Mouse (Mus musculus): ENCODE data around the gene Ppp2r5e.

Gene Ppp2r5e

GRCm38 (mm10) chr12:75596154-75597002 is at the start of gene Ppp2r5e:
TSS of gene Ppp2r5e (minus strand) at chr12:75596245.
- DNase-seq: peak; percentile 99

DNA sequence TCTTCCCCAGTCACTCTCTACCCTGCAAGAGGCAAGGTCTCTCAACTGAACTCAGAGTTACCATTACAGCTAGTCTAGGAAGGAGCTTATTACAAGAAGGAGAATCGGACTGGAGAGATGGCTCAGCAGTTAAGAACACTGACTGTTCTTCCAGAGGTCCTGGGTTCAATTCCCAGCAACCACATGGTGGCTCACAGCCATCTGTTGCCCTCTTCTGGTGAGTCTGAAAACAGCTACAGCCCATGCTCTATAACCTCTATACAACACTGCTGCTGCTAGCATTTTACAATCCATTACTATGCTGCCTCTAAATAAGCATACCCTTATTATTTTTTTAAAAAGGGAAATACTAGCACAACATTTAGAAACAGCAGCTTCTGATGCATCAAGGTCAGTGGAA is 49.7 kb upstream of the Ppp2r5e start:
- DNase-seq: no peak

DNA sequence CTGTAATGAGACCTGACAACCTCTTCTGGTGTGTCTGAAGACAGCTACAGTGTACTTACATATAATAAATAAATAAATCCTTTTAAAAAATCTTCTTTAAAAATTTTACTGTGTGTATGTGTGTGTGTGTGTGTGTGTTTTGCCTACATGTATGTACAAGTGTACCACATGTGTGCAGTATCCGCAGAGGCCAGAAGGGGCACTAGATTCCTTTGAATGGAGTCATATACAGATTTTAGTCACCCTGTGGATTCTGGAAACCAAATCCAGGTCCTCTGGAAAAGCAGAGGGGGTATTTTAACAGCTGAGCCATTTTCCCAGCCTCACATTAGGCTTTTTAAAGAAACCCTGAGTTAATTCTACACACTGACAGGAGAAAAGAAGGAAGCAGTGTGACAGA is 45.7 kb upstream of the Ppp2r5e start:
- DNase-seq: no peak

GRCm38 (mm10) chr12:75638345-75638744 is 42.3 kb upstream of the Ppp2r5e start:
- DNase-seq: no peak

- DNase-seq: no peak
Observed at GRCm38 (mm10) chr12:75637103-75637502, 41.1 kb upstream of the Ppp2r5e start.

GRCm38 (mm10) chr12:75635771-75636430 is 39.9 kb upstream of the Ppp2r5e start:
- DNase-seq: no peak

DNA sequence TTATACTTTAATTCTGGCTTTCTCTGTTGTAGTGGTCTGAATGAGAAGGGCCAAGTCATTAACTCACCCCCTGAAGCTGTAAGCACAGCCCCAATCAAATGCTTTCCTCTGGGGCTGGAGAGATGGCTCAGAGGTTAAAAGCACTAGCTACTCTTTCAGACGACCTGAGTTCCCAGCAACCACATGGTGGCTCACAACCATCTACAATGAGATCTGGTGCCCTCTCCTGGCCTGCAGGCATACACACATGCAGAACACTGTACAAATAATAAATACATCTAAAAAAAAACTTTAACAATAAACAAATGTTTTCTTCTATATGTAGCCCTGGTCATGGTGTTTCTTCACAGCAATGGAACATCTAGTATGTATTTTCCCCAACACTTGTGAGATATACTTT is 33.6 kb upstream of the Ppp2r5e start:
- no peak for DNase-seq

GRCm38 (mm10) chr12:75623292-75623691 is 27.2 kb upstream of the Ppp2r5e start:
- no peak for DNase-seq

GRCm38 (mm10) chr12:75622835-75623234 is 26.8 kb upstream of the Ppp2r5e start:
- DNase-seq: no peak

DNA sequence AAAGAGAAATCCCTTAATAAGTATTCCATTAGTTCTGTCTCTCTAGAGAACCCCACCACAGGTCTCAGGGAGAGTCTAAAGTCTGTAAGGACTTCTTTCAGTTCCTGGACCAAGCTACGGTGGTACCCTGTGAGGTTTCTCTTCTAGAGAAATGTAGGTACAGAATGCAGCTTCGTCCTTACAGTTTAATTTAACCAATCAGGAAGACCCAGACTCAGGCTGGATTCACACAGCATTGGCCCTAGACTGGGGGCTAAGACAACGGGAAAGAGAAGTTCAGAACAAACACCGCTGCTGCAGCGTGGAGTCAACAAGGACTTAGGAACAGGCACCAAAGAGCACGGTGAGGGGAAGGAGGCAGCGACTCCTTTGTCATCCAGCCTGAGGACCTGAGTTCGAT is 20.8 kb upstream of the Ppp2r5e start:
- no peak for DNase-seq

GRCm38 (mm10) chr12:75616158-75616791 is 20.2 kb upstream of the Ppp2r5e start:
- DNase-seq: peak; percentile 25

- DNase-seq: no peak
Observed at GRCm38 (mm10) chr12:75615556-75615955, 19.5 kb upstream of the Ppp2r5e start.

GRCm38 (mm10) chr12:75612711-75613110 is 16.7 kb upstream of the Ppp2r5e start:
- DNase-seq: no peak

- peak; percentile 72 for DNase-seq
Observed at GRCm38 (mm10) chr12:75599490-75599889, 3.4 kb upstream of the Ppp2r5e start.

GRCm38 (mm10) chr12:75598988-75599387 is 2.9 kb upstream of the Ppp2r5e start:
- no peak for DNase-seq

DNA sequence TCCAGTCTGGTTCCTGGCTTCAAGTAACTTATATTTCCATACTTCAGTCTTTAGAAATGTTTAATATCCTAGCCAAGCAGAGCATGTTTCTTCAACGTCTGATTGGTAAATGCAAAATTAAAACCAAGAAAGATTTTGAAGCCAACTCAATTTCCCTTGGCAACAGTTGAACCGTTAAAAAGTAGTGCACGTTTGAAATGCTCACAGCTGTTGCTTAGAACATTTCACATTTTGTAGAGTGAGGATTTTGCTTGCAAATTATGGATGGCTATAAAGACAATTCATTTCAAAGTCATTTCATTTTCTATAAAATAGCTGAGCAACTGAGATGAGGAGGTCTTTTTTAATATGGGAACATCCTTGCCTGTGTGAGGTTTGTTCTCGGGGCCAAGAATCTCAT is 1.7 kb upstream of the Ppp2r5e start:
- DNase-seq: no peak

DNA sequence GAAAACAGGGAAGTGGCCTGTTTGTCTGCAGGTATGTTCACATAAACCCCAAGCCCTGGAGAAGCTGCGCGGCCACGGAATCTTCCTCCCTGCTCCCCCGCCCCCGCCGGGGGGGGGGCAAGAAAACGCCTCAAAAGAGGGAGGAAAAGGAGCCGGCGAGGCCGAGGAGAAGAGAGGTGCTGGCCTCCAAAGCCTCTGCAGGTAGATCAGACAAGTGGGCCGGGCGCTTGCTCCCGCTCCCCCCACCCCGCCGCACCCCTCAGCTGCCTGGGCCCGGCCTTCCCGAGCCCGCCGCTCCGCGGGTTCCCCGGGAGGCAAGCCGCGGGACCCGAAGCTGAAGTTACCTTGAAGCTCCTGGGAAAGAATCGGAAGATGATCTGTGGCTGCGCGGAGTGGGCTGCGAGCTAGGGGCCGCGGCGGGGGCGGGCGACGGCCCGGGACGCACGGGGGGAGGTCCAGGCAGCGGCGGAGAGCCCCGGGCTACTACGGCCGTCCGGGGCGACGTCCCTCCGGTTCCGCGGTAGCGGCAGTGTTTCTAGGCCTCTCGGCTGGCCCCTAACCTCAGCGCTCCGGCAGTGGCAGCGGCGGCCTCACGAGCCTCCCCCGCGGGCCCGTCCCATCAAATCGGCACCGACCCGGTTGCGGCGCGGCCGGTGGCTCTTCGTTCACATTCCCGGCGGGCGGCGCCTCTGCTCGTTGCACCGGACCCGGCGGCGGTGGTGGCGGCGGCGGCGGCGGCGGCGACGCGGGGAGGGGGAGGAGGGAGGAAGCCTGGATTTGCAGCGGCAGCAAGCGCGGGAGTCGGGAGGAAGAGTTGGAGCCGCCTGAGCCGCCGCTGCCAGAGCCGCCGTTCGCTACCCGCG is 523 bp downstream of the Ppp2r5e start:
- DNase-seq: peak; percentile 61

GRCm38 (mm10) chr12:75594404-75594803 is 1.6 kb downstream of the Ppp2r5e start:
- no peak for DNase-seq

DNA sequence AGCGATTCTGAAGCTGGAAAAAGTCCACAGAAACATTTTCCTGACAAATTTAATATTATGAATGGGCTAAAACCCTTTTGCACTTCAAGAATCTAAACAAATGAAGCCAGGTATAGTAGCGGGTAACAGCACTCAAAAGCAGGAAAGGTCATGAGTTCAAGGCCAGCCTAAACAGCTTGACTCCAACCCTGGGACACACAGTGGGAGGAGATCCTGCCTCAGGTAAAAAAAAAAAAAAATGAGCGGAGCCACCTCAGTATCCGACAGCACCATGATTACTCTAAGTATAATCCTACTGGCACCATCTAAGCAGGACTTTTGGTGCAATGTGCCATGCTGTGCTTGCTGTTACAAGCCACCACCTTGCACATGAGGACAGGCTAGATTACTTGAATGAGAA is 2.2 kb downstream of the Ppp2r5e start:
- DNase-seq: no peak

- DNase-seq: no peak
Observed at GRCm38 (mm10) chr12:75587501-75587900, 8.5 kb downstream of the Ppp2r5e start.

- DNase-seq: no peak
Observed at GRCm38 (mm10) chr12:75583776-75584175, 12.3 kb downstream of the Ppp2r5e start.

DNA sequence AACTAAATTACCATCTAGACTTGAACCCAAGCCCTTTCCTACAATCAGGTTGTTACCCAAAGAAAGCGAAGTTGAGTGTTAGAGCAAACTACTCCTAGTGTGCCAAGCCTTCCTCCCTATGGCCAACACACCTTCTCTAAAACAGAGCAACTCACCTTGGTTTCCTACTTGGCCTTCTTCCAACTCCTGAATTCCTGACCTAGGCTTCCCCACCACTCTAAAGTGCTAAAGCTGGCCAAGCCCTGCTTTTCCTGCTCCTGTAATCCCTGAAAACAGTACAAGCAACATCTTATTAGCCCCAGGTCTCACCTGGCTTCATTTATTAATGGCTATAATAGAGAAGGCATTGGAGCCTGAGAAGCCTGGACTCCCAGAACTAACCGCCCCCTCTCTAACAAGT is 17.0 kb downstream of the Ppp2r5e start:
- no peak for DNase-seq

DNA sequence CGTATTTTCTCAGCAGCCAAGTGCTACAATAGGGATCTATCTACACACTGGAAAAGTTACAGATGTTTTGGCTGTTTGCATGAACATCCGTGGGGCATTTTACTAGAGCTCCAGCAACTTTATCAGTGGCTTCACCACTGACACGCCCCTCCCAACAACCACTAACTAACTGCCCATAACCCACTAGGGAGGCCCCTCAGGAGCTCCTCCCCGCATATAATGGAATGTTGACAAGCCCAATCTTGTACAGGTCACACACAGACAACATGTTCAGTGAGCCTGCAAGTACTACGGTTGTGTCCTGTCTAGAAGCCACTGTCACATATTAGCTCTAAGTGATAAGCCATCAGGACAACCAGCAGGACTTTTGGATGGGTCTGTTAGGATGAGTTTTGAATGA is 18.8 kb downstream of the Ppp2r5e start:
- DNase-seq: peak; percentile 52
